Mouse (Mus musculus): ENCODE measurements at regions not wholly inside any gene's neighbourhood (a gene's known extent, or its start where the extent isn't known, plus 50 kb on each side); places are given as distances from the start of the nearest gene placed in this dataset.
A peak's percentile ranks its signal among the peaks of the same experiment; 100 is the strongest.

GRCm38 (mm10) chr17:31789906-31790279 is 65.7 kb downstream of the Sik1 start:
- 16% methylated on average over 5 of the region's 5 CpGs for WGBS
- no peaks in the 10 kb centered on the region for H3K27me3 ChIP-seq (ENCODE audit: control insufficient read depth, insufficient read depth, low read length)
- peak overlapping the region; percentile 48; the same call in 1 of the 2 replicates for H3K4me2 ChIP-seq (ENCODE audit: low read length)
- peaks cover 22% of the 10 kb centered on the region in 2 experiments for H3K4me1 ChIP-seq (ENCODE audit: control insufficient read depth in 2 of 2, insufficient read depth in 2 of 2, low read length in 2 of 2)
- H3K4me3 ChIP-seq (ENCODE audit: control insufficient read depth in 1 of 2, insufficient read depth in 1 of 2, low read depth in 1 of 2, low read length in 2 of 2): no peak overlapping the region
- no peaks in the 10 kb centered on the region for H3K9me3 ChIP-seq (ENCODE audit: control insufficient read depth, low read length)
- peak overlapping the region in 1 of 2 experiments; percentile 41; a peak in 1 of 4 replicates for H3K27ac ChIP-seq (replicated peaks in 1 of 2; ENCODE audit: control insufficient read depth in 1 of 2, insufficient read depth in 1 of 2, low read depth in 2 of 2, low read length in 2 of 2)
- ATAC-seq (ENCODE audit: insufficient number of reproducible peaks, insufficient read depth, low FRiP score, low read depth): no peak
- peak overlapping the region; percentile 38; the same call in 1 of the 2 replicates for H3K9ac ChIP-seq (ENCODE audit: low read length)
- H3K36me3 ChIP-seq (ENCODE audit: control insufficient read depth, insufficient read depth, low read length): no peaks in the 10 kb centered on the region

DNA sequence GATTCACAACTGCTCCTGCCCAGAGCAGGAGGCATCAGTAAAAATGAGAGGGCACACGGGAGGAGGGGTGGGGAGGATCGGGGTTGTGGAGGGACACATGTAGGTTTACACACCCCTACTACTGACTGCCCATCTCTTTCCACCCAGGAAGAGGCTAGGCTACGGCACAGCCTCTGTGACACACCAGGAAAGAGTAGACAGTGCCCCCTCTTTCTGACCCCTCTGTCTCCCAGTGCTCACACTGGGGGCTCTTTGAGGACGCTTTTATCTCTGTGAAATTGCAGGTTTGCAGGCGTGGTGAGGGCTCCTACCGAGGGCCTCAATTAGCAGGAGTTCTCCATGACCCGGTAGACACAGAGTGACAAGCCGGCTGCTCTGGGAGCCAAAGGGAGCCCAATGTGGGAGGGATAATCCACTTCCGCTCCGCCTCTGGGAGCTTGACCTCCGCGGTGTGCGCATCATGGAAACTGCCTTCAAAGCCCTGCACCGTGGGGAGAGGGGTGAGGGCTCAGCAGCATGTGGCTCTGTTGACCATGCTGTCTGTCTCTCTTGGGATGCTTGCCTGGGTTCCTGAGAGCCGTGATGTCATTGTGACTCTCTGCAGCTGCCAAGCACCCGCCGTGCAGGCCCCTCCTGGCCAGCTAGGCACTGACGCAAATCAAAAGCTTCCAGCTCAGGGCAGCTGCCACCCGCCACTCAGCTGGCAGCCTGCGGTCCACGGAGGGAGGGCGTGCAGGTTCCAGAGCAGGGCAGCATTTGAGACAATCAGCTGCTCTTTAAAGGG is 65.1 kb downstream of the Sik1 start:
- H3K4me2 ChIP-seq (ENCODE audit: low read length): peak overlapping the region; percentile 48
- no peak overlapping the region for H3K4me3 ChIP-seq (ENCODE audit: control insufficient read depth in 1 of 2, insufficient read depth in 1 of 2, low read depth in 1 of 2, low read length in 2 of 2)
- peak; percentile 45; the same call in 1 of the 2 replicates for ATAC-seq (ENCODE audit: insufficient number of reproducible peaks, insufficient read depth, low FRiP score, low read depth)
- peak overlapping the region; percentile 38 for H3K9ac ChIP-seq (ENCODE audit: low read length)
- WGBS: 8% methylated on average over 22 of the region's 22 CpGs
- H3K36me3 ChIP-seq (ENCODE audit: control insufficient read depth, insufficient read depth, low read length): no peaks in the 10 kb centered on the region
- no peaks in the 10 kb centered on the region for H3K27me3 ChIP-seq (ENCODE audit: control insufficient read depth, insufficient read depth, low read length)
- H3K4me1 ChIP-seq (ENCODE audit: control insufficient read depth in 2 of 2, insufficient read depth in 2 of 2, low read length in 2 of 2): peaks cover 23 to 24% of the 10 kb centered on the region in 2 experiments
- H3K9me3 ChIP-seq (ENCODE audit: control insufficient read depth, low read length): no peaks in the 10 kb centered on the region
- H3K27ac ChIP-seq (replicated peaks in 1 of 2; ENCODE audit: control insufficient read depth in 1 of 2, insufficient read depth in 1 of 2, low read depth in 2 of 2, low read length in 2 of 2): peak overlapping the region; percentile 17 to 41

DNA sequence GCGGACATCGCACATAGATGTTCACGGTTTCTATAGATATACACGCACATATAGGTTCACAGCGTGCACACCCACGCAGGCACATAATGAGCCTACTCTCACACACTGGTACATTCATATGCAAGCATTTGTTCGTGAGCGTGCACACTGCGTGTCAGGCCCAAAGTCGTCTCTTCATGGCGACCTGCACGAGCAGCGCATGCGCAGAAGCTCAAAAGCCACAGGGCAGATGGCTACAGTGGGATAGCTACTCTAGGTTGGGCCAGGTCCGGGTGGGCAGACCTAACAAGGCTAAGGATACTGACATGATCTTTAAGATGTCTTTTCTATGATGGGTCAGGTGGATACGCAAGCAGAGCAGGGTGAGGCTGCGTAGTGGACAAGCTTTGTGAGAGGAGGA is 63.9 kb downstream of the Sik1 start:
- no peaks in the 10 kb centered on the region for H3K36me3 ChIP-seq (ENCODE audit: control insufficient read depth, insufficient read depth, low read length)
- H3K4me2 ChIP-seq (ENCODE audit: low read length): no peak overlapping the region
- no peaks in the 10 kb centered on the region for H3K27me3 ChIP-seq (ENCODE audit: control insufficient read depth, insufficient read depth, low read length)
- no peaks in the 10 kb centered on the region for H3K9me3 ChIP-seq (ENCODE audit: control insufficient read depth, low read length)
- no peak for ATAC-seq (ENCODE audit: insufficient number of reproducible peaks, insufficient read depth, low FRiP score, low read depth)
- H3K4me3 ChIP-seq (ENCODE audit: control insufficient read depth in 1 of 2, insufficient read depth in 1 of 2, low read depth in 1 of 2, low read length in 2 of 2): no peak overlapping the region
- no peak overlapping the region for H3K9ac ChIP-seq (ENCODE audit: low read length)
- peaks cover 28 to 30% of the 10 kb centered on the region in 2 experiments for H3K4me1 ChIP-seq (ENCODE audit: control insufficient read depth in 2 of 2, insufficient read depth in 2 of 2, low read length in 2 of 2)
- 95% methylated on average over 17 of the region's 17 CpGs for WGBS
- H3K27ac ChIP-seq (replicated peaks in 1 of 2; ENCODE audit: control insufficient read depth in 1 of 2, insufficient read depth in 1 of 2, low read depth in 2 of 2, low read length in 2 of 2): no peak overlapping the region

- H3K4me3 ChIP-seq (ENCODE audit: control insufficient read depth in 1 of 2, insufficient read depth in 1 of 2, low read depth in 1 of 2, low read length in 2 of 2): no peak overlapping the region
- 92% methylated on average over 5 of the region's 5 CpGs for WGBS
- H3K4me2 ChIP-seq (ENCODE audit: low read length): no peak overlapping the region
- H3K9ac ChIP-seq (ENCODE audit: low read length): no peak overlapping the region
- H3K27me3 ChIP-seq (ENCODE audit: control insufficient read depth, insufficient read depth, low read length): no peaks in the 10 kb centered on the region
- H3K27ac ChIP-seq (replicated peaks in 1 of 2; ENCODE audit: control insufficient read depth in 1 of 2, insufficient read depth in 1 of 2, low read depth in 2 of 2, low read length in 2 of 2): no peak overlapping the region
- no peaks in the 10 kb centered on the region for H3K36me3 ChIP-seq (ENCODE audit: control insufficient read depth, insufficient read depth, low read length)
- ATAC-seq (ENCODE audit: insufficient number of reproducible peaks, insufficient read depth, low FRiP score, low read depth): no peak
- H3K4me1 ChIP-seq (ENCODE audit: control insufficient read depth in 2 of 2, insufficient read depth in 2 of 2, low read length in 2 of 2): peaks cover 28 to 30% of the 10 kb centered on the region in 2 experiments
- H3K9me3 ChIP-seq (ENCODE audit: control insufficient read depth, low read length): no peaks in the 10 kb centered on the region
These were observed 62.6 kb downstream of the Sik1 start for GRCm38 (mm10) chr17:31793040-31793439.

- WGBS: 82% methylated on average over 10 of the region's 10 CpGs
- H3K27ac ChIP-seq (replicated peaks in 1 of 2; ENCODE audit: control insufficient read depth in 1 of 2, insufficient read depth in 1 of 2, low read depth in 2 of 2, low read length in 2 of 2): no peak overlapping the region
- no peak overlapping the region for H3K4me2 ChIP-seq (ENCODE audit: low read length)
- H3K9me3 ChIP-seq (ENCODE audit: control insufficient read depth, low read length): no peaks in the 10 kb centered on the region
- no peaks in the 10 kb centered on the region for H3K27me3 ChIP-seq (ENCODE audit: control insufficient read depth, insufficient read depth, low read length)
- peaks cover 28 to 30% of the 10 kb centered on the region in 2 experiments for H3K4me1 ChIP-seq (ENCODE audit: control insufficient read depth in 2 of 2, insufficient read depth in 2 of 2, low read length in 2 of 2)
- no peaks in the 10 kb centered on the region for H3K36me3 ChIP-seq (ENCODE audit: control insufficient read depth, insufficient read depth, low read length)
- no peak overlapping the region for H3K4me3 ChIP-seq (ENCODE audit: control insufficient read depth in 1 of 2, insufficient read depth in 1 of 2, low read depth in 1 of 2, low read length in 2 of 2)
- H3K9ac ChIP-seq (ENCODE audit: low read length): no peak overlapping the region
- no peak for ATAC-seq (ENCODE audit: insufficient number of reproducible peaks, insufficient read depth, low FRiP score, low read depth)
These were observed 62.1 kb downstream of the Sik1 start for GRCm38 (mm10) chr17:31793521-31793920.

- Histone ChIP-seq H3K4me1 (ENCODE audit: control insufficient read depth in 2 of 2, insufficient read depth in 2 of 2, low read length in 2 of 2) (peaks cover 28 to 29% of the 10 kb centered on the region in 2 experiments), H3K36me3 (ENCODE audit: control insufficient read depth, insufficient read depth, low read length) (no peaks in the 10 kb centered on the region), H3K9me3 (ENCODE audit: control insufficient read depth, low read length) (no peaks in the 10 kb centered on the region), H3K4me3 (ENCODE audit: control insufficient read depth in 1 of 2, insufficient read depth in 1 of 2, low read depth in 1 of 2, low read length in 2 of 2) (no peak overlapping the region), H3K9ac (ENCODE audit: low read length) (no peak overlapping the region), H3K27ac (replicated peaks in 1 of 2; ENCODE audit: control insufficient read depth in 1 of 2, insufficient read depth in 1 of 2, low read depth in 2 of 2, low read length in 2 of 2) (no peak overlapping the region), H3K4me2 (ENCODE audit: low read length) (no peak overlapping the region), H3K27me3 (ENCODE audit: control insufficient read depth, insufficient read depth, low read length) (no peaks in the 10 kb centered on the region)
- WGBS: 62% methylated on average over 4 of the region's 4 CpGs
- ATAC-seq (ENCODE audit: insufficient number of reproducible peaks, insufficient read depth, low FRiP score, low read depth): no peak
These were observed 61.6 kb downstream of the Sik1 start for GRCm38 (mm10) chr17:31793964-31794363.

All from heart, embryonic 14.5 days (tissue).